Mouse (Mus musculus) megakaryocyte, adult 5-6 weeks (primary cell): ENCODE data around the gene Acsm3. TPM values are rescaled to one million over a fixed set of nuclear protein-coding genes. Genes with fewer than 3 reads are reported as not detected.

ENCODE experiments used
- ATAC-seq: 2 replicates; pipeline ENCODE4 v1.8.0; 2016; ENCODE audit warnings: mild to moderate bottlenecking, inconsistent platforms; ENCODE audit not compliant: poor library complexity, severe bottlenecking
- total RNA-seq, 2 experiments: library from RNA; stranded (forward) in 1 of 2; stranded (reverse) in 1 of 2; fragments of 153-499, 151-499 nt in 1 of 2; fragments of 221-1000, 200-1000 nt in 1 of 2; gene quantifications; 2 replicates each; pipeline versions ENCODE4 v1.2.3 to v1.2.4; 2015 to 2017

Gene Acsm3
- not detected in 2 replicates for total RNA-seq (2015)
- 0.20 TPM in 1 of 2 replicates, not detected in the other for total RNA-seq (2017)

- ATAC-seq = no peak
Measured at GRCm38 (mm10) chr7:119760527-119760951, at the start of gene Acsm3. Acsm3 (plus strand) TSS chr7:119760923.

- ATAC-seq = no peak
Measured at GRCm38 (mm10) chr7:119714111-119714510, 46.6 kb upstream of the Acsm3 start.

GRCm38 (mm10) chr7:119720253-119720946 is 40.3 kb upstream of the Acsm3 start, which contains the start of gene Thumpd1:
Thumpd1 (minus strand) TSS chr7:119720798.
- ATAC-seq = peak; percentile 97

GRCm38 (mm10) chr7:119720947-119721310 is 39.8 kb upstream of the Acsm3 start:
- peak; percentile 26 for ATAC-seq

GRCm38 (mm10) chr7:119727621-119728020 is 33.1 kb upstream of the Acsm3 start:
- no peak for ATAC-seq

GRCm38 (mm10) chr7:119731262-119731661 is 29.5 kb upstream of the Acsm3 start:
- 0 out of 2 replicates have a peak, but pooled peaks have one; percentile 27 for ATAC-seq

- ATAC-seq = no peak
Measured at GRCm38 (mm10) chr7:119738877-119739276, 21.8 kb upstream of the Acsm3 start.

- peak; percentile 90 for ATAC-seq
Measured at GRCm38 (mm10) chr7:119739798-119740468, 20.8 kb upstream of the Acsm3 start.

GRCm38 (mm10) chr7:119744321-119744720 is 16.4 kb upstream of the Acsm3 start:
- peak; percentile 66 for ATAC-seq

GRCm38 (mm10) chr7:119745869-119746268 is 14.9 kb upstream of the Acsm3 start:
- ATAC-seq = no peak

GRCm38 (mm10) chr7:119748761-119749160 is 12.0 kb upstream of the Acsm3 start:
- ATAC-seq = no peak

GRCm38 (mm10) chr7:119749942-119750341 is 10.8 kb upstream of the Acsm3 start:
- no peak for ATAC-seq

GRCm38 (mm10) chr7:119753696-119754095 is 7.0 kb upstream of the Acsm3 start:
- no peak for ATAC-seq

- ATAC-seq = no peak
Measured at GRCm38 (mm10) chr7:119762166-119762697, 1.5 kb downstream of the Acsm3 start.

GRCm38 (mm10) chr7:119764377-119764776 is 3.7 kb downstream of the Acsm3 start:
- no peak for ATAC-seq

GRCm38 (mm10) chr7:119766996-119767395 is 6.3 kb downstream of the Acsm3 start:
- no peak for ATAC-seq

- no peak for ATAC-seq
Measured at GRCm38 (mm10) chr7:119769895-119770294, 9.2 kb downstream of the Acsm3 start.

GRCm38 (mm10) chr7:119783453-119783852 is 22.7 kb downstream of the Acsm3 start:
- ATAC-seq = no peak

GRCm38 (mm10) chr7:119784908-119785307 is 24.2 kb downstream of the Acsm3 start:
- peak; percentile 27; the same call in 1 of the 2 replicates for ATAC-seq

GRCm38 (mm10) chr7:119789024-119789423 is 28.3 kb downstream of the Acsm3 start:
- no peak for ATAC-seq

- ATAC-seq = peak; percentile 97
Measured at GRCm38 (mm10) chr7:119793586-119794250, 33.0 kb downstream of the Acsm3 start, which contains the start of the genes Rexo5 and Eri2. Rexo5 (plus strand) TSS chr7:119794006. Eri2 (minus strand) TSS chr7:119794058.
